Mouse (Mus musculus) left cerebral cortex, adult 18-20 months (tissue): ENCODE data around the gene Ppp4r1. TPM values are rescaled to one million over a fixed set of nuclear protein-coding genes. Genes with fewer than 3 reads are reported as not detected.

ENCODE experiments used
- DNase-seq, 2 experiments: peaks; one replicate each; pipeline ENCODE4 v3.0.0; 2021 to 2022; ENCODE audit warnings: low spot score in 2 of 2, mixed read lengths in 1 of 2
- total RNA-seq, 2 experiments: library from RNA; stranded (reverse); gene quantifications; 2 replicates each; pipeline ENCODE4 v1.2.3; 2021

Gene Ppp4r1
- total RNA-seq, 2 experiments from 2014 or later, result 36.3 to 45.4 TPM

- peak; percentile 77 to 86 for DNase-seq
Observed at GRCm38 (mm10) chr17:65771951-65772934, 10.1 kb upstream of the Ppp4r1 start, which contains the start of gene Rab31. Gene Rab31, minus strand, starts transcription at chr17:65772752.

- no peak for DNase-seq
Observed at GRCm38 (mm10) chr17:65773617-65774016, 8.8 kb upstream of the Ppp4r1 start.

DNA sequence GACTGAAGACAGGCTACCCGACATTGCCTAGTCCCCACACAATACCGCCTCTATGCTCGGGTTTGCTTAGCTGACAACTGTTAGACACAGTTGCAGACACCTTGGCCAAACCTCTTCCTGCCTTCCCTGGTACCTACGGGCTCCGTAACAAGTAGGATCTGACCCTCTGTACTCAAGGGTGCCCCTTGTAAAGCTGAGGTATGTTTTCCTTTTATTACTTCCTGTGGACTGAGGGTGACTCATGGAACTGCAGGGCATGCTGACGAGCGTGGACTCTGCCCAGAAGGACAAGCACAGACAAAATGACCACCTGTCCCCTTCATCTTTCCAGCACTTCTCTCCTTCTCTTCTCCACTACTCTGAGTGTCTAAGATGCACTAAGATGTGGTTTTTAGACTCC is 7.9 kb upstream of the Ppp4r1 start:
- DNase-seq, result no peak

- no peak for DNase-seq
Observed at GRCm38 (mm10) chr17:65776228-65776627, 6.1 kb upstream of the Ppp4r1 start.

- DNase-seq, result no peak
Observed at GRCm38 (mm10) chr17:65777461-65777860, 4.9 kb upstream of the Ppp4r1 start.

DNA sequence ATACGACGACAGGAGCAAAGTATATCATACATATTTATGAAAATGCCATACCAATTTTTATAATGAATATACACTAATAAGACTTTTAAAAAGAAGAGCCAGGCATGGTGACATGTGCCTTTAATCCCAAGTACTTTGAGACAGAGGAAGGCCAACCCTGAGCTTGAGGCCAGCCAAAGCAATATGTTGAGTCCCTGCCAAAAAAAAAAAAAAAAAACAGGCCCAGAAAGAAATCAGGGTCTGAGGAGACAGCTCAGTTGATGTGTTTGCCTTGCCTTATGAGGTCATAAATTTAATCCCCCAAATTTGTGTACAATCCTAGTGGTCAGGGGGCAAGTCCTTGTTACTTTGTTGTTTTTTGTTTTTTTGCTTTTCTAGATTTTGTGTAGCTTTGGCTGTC is 1.4 kb upstream of the Ppp4r1 start:
- no peak for DNase-seq

DNA sequence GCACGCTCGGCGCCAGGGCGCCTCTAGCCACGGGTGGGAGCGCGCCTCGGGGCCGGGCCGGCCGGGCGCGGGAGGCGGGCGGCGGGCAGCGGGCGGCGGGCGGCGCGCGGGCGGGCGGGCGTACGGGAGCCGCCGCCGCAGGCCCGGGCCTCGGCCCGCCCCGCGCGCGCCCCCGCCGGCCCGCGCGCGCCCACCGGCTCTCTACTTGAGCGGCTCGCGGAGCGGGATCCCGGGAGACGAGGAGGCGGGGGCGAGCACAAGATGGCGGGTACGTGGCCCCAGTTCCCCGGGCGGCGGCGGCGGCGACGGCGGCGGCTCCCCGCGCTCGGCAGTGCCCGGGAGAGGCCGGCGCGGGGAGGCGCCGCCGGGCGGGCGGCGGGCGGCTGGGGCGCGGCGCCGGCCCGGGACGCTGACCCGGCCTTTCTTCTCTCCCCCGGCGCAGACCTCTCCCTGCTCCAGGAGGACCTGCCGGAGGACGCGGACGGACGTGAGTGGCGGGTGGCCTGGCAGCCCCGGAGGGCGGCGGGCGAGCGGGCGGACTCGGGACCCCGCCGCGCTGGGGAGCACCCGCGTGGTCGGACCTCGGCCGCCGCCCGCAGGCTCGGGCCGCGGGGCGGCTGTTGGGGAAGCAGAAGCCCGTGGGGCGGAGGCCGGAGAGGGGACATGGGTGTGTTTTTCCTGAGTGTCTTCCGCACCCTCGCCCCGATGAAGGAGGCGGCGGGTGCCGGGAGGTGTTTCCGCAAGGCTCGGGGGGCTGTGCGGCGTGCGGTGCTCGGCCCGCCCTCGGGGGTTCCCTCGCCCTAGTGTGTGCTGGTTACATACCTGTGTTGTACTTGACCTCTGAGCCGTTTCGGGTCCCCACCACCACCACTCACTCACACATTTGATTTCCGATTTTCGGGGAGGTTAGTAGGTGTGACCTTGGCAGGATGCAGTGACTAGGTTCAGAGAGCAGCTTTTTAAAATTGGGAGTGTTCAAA is 1.1 kb downstream of the Ppp4r1 start:
- peak; percentile 78 to 80 for DNase-seq

GRCm38 (mm10) chr17:65784610-65785140 is 2.3 kb downstream of the Ppp4r1 start:
- no peak for DNase-seq

- DNase-seq, result no peak
Observed at GRCm38 (mm10) chr17:65785707-65786106, 3.3 kb downstream of the Ppp4r1 start.

- DNase-seq, result no peak
Observed at GRCm38 (mm10) chr17:65786225-65786624, 3.9 kb downstream of the Ppp4r1 start.

GRCm38 (mm10) chr17:65787261-65787660 is 4.9 kb downstream of the Ppp4r1 start:
- DNase-seq, result no peak

- no peak for DNase-seq
Observed at GRCm38 (mm10) chr17:65788542-65789291, 6.3 kb downstream of the Ppp4r1 start.

DNA sequence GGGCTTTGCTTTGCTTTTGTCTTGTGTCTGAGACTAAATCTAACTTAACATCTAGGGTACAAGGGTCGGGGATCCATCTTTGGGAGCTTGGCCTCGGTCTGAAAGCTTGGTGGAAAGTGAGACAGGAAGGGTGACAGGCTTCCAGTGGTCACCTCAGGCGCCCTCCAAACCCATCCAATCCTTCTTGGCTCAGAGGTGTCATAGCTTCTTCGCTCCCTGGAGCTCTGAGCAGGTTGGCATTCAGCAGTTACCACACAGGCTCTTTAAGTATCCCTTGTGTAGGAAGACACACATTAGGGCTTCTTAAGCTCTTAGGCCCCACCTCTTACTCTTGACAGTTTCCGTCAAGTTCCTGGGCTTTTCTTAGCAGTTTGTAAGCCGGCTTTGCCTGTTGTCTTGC is 7.2 kb downstream of the Ppp4r1 start:
- DNase-seq, result no peak

- DNase-seq, result no peak
Observed at GRCm38 (mm10) chr17:65791161-65791560, 8.8 kb downstream of the Ppp4r1 start.

DNA sequence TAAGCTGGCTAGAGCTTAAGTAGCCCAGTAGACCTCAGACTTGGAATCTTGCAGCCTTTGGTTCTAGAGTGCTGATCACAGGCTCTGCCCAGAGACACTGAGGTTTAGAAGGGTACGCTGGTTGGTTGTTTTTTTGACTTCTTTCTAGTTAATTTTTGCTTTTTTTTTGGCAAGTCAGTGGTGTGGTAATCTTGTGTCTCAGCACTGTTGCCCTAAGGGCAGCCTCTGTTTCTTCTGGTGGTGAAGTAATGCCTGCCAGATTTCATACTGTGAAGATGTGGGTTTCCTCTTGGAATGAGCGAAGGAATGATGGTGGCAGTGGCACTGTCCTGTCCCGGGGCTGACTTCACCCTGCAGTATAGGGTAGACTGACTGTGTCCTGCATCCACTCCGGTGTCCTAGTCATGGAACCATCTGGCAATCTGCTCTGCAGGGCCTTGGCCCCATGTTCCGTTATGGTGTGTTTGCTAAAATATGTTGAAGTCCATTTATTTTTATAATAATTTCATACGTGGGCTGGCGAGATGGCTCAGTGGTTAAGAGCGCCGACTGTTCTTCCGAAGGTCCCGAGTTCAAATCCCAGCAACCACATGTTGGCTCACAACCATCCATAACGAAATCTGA is 11.0 kb downstream of the Ppp4r1 start:
- no peak for DNase-seq

DNA sequence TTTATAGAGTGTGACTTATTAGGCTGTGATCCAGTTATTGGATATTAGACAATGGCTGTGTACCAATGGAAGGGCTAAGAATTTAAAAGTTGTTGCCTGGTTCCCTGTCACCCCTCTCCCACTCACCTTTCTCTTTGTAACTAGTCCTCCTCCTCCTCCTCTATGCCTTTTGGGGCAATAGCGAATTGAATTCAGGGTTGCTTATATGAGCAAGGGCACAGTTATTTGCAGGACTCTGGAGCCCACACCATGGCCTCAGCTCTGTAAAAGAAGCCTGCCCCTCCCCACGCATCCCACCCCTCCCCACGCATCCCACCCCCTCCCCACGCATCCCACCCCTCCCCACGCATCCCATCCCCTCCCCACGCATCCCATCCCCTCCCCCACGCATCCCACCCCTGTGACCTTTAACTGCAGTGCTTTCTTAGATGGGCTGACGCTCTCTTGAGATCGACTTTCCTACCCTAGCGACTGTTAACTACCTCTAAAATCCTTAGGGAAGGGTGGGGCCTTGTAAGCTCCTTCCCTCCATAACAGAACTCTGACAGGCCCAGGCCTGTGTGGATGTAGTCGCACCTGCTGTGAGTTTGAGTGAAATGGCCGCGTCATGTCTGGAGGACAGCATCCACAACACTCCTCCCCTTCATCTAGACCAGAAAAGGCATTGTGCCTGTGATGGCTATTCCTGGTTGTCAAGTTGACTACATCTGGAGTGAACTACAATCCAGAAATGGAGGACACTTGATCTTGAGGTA is 11.9 kb downstream of the Ppp4r1 start:
- DNase-seq, result no peak

GRCm38 (mm10) chr17:65796056-65796455 is 13.7 kb downstream of the Ppp4r1 start:
- no peak for DNase-seq

- no peak for DNase-seq
Observed at GRCm38 (mm10) chr17:65798446-65798845, 16.1 kb downstream of the Ppp4r1 start.

- DNase-seq, result no peak
Observed at GRCm38 (mm10) chr17:65799353-65799752, 17.0 kb downstream of the Ppp4r1 start.
